8 mouse cellular contexts compared by ENCODE assay signal in the genomic region with DNA sequence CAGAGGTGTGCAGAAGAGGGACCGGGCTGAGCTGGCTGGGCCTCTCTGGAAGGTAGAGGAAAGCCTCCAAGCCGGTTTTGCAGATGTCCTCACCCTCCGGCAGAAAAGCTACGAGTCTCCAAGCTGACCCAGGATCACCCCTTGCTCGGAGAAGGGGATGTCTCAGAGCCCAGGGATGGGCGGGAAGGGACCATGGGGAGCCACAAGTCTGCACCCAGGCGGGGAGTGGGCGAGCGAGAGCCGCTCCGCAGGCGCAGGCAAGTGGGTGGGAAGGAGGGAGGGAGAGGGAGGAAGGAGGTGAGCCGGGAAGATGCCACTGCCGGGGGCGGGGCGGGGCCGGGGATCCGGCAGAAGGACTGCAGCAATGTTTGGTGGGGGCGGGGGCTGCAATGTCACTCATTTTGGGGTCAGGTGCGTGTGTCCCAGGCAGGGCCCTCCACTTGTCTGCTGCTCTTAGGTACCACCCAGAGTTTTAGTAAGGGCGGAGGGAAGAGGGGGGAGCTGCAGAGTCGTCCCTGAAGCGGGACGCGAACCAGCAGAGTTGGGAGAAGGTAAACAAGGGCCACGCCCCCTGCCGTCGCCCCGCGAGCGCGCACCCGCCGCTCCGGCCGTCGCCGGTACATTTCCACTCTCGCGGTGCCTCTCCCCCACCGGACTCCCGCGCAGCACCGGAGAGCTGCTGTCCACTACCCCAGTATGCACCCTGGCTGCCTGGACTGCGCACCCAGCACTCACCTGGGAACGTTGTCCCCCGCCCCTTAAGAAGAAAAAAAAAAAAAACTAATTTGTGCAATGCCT. TPM values are rescaled to one million over a fixed set of nuclear protein-coding genes. Genes with fewer than 3 reads are reported as not detected.
DNase-seq lines count a peak whose midpoint lies in the region; ATAC-seq and TF ChIP-seq lines count a peak whose summit lies in the region.

No protein-coding gene starts in this region.

- no peaks in the 10 kb centered on the region for H3K9me3 ChIP-seq in intestine, embryonic 14.5 days (ENCODE audit: control insufficient read depth, low read length)
- no peaks in the 10 kb centered on the region for H3K9me3 ChIP-seq in megakaryocyte, embryonic 14.5 days

- H3K36me3 ChIP-seq in intestine, embryonic 14.5 days (ENCODE audit: control insufficient read depth, insufficient read depth, low read length) = no peaks in the 10 kb centered on the region
- no peaks in the 10 kb centered on the region for H3K36me3 ChIP-seq in megakaryocyte, embryonic 14.5 days (replicated peaks; ENCODE audit: low read length)

- 0 out of 2 replicates have a peak, but pooled peaks have one; percentile 13 for TF ChIP-seq POLR2A in cortical plate, adult 2 months (IDR thresholded peaks at IDR 0.05; ENCODE audit: extremely low read depth, insufficient read depth, low read length)

- peak overlapping the region; percentile 85 for H3K4me2 ChIP-seq in intestine, embryonic 14.5 days (ENCODE audit: low read length)

- WGBS in intestine, embryonic 14.5 days = under 1% methylated on average over 40 of the region's 47 CpGs

- peak overlapping the region; percentile 84 for H3K9ac ChIP-seq in intestine, embryonic 14.5 days (ENCODE audit: low read length)

- H3K27me3 ChIP-seq in intestine, embryonic 14.5 days (replicated peaks; ENCODE audit: control insufficient read depth, insufficient read depth, low read length) = no peaks in the 10 kb centered on the region
- H3K27me3 ChIP-seq in megakaryocyte, embryonic 14.5 days (replicated peaks) = peaks cover 26% of the 10 kb centered on the region

- H3K4me3 ChIP-seq in cortical plate, adult 2 months (ENCODE audit: insufficient read depth, low read length) = peak overlapping the region; percentile 90
- H3K4me3 ChIP-seq in intestine, embryonic 14.5 days (ENCODE audit: low read depth, low read length) = peak overlapping the region; percentile 80
- peak overlapping the region; percentile 97 for H3K4me3 ChIP-seq in megakaryocyte, embryonic 14.5 days (replicated peaks)

- intact Hi-C loops in left cerebral cortex, postnatal 10 days (cut with DNase I) = loop anchor here (2.0 to 5.0 kb wide), 2 partner anchors 34 to 111 kb away; partner anchors contain the start of gene Cdkn2aipnl

- DNase-seq in ZHBTc4 (ENCODE audit: low read depth, low spot score) = peak; percentile 93
- DNase-seq in gastrocnemius, postnatal 10 days = peak; percentile 61
- DNase-seq in intestine, embryonic 14.5 days (ENCODE audit: low spot score) = peak; percentile 91
- peak; percentile 38 to 85 for DNase-seq in left cerebral cortex, postnatal 10 days (ENCODE audit: extremely low spot score in 1 of 2, low spot score in 2 of 2)
- DNase-seq in right cerebral cortex, postnatal 14 days = peak; percentile 73
- peak; percentile 62 for DNase-seq in urinary bladder, postnatal 25 days (ENCODE audit: low spot score)

- peak; percentile 63 for ATAC-seq in intestine, embryonic 14.5 days (replicated peaks; ENCODE audit: low FRiP score, low TSS enrichment, low read depth)

- H3K4me1 ChIP-seq in cortical plate, adult 2 months (ENCODE audit: control insufficient read depth, insufficient read depth, low read length) = no peaks in the 10 kb centered on the region; the same call in 1 of the 2 replicates
- peaks cover 6% of the 10 kb centered on the region for H3K4me1 ChIP-seq in intestine, embryonic 14.5 days (replicated peaks; ENCODE audit: control insufficient read depth, insufficient read depth, low read length)
- peaks cover 29% of the 10 kb centered on the region for H3K4me1 ChIP-seq in megakaryocyte, embryonic 14.5 days

- peak overlapping the region; percentile 99 for H3K27ac ChIP-seq in cortical plate, adult 2 months (ENCODE audit: insufficient read depth, low read length)
- peak overlapping the region; percentile 75 for H3K27ac ChIP-seq in intestine, embryonic 14.5 days (ENCODE audit: low read depth)

- no peak for TF ChIP-seq CTCF in cortical plate, adult 2 months (IDR thresholded peaks at IDR 0.05; ENCODE audit: extremely low read depth, insufficient read depth, low read length)

RNA-seq across cellular contexts. Expression of gene Jade2, which starts 1.4 kb away (rescaled TPM):
- polyA plus RNA-seq in cortical plate, adult 2 months (2012; rRNA removed) = 24.2 and 24.5 TPM in 2 replicates
- total RNA-seq in gastrocnemius, postnatal 10 days (2021) = 1 to 10 TPM; 2.3 to 2.6 TPM
- 0.82 and 0.95 TPM in 2 replicates for polyA plus RNA-seq in intestine, embryonic 14.5 days (2014; fragmentation: Nextera tagmentation; extraction: Ambion mirVana)
- total RNA-seq in left cerebral cortex, postnatal 10 days (2021) = 1 to 10 TPM; 6.7 to 8.2 TPM
- 0.26 and 3.6 TPM in 2 replicates for polyA plus RNA-seq in megakaryocyte, embryonic 14.5 days (2012; ENCODE audit: insufficient read depth, low replicate concordance)

Comparison
In these comparisons a context has a peak if more than half of its experiments do, and no peak if none do; other contexts are left out.
1. Peak in every context shown above with its lines: DNase-seq, ATAC-seq, H3K4me3 ChIP-seq and H3K27ac ChIP-seq.